Mouse (Mus musculus) kidney, embryonic 15.5 days (tissue): ENCODE measurements at regions not wholly inside any gene's neighbourhood (a gene's known extent, or its start where the extent isn't known, plus 50 kb on each side); places are given as distances from the start of the nearest gene placed in this dataset.

Experiments used
- ATAC-seq: fragments of 200-750 bp; cut with Nextera tagmentation; replicated peaks from 2 replicates; pipeline ENCODE4 v1.8.0; 2017; ENCODE audit warnings: moderate TSS enrichment; ENCODE audit not compliant: low FRiP score
- H3K27ac ChIP-seq: fragments of 300-500 bp; sonication (generic); 2 replicates; pipeline ENCODE4 v1.5.1; 2015; ENCODE audit warnings: mild to moderate bottlenecking, inconsistent platforms
- H3K27me3 ChIP-seq: fragments of 300-500 bp; sonication (generic); 2 replicates; pipeline ENCODE4 v1.6.1; 2015; ENCODE audit warnings: inconsistent platforms
- H3K36me3 ChIP-seq: fragments of 300-500 bp; sonication (generic); 2 replicates; pipeline ENCODE4 v1.6.1; 2015; ENCODE audit warnings: inconsistent platforms
- H3K4me1 ChIP-seq: fragments of 300-500 bp; sonication (generic); 2 replicates; pipeline ENCODE4 v1.6.1; 2015; ENCODE audit warnings: inconsistent platforms
- H3K4me2 ChIP-seq: fragments of 300-500 bp; sonication (generic); 2 replicates; pipeline ENCODE4 v1.6.1; 2015; ENCODE audit warnings: moderate library complexity, mild to moderate bottlenecking, inconsistent platforms
- H3K4me3 ChIP-seq: fragments of 300-500 bp; sonication (generic); replicated peaks from 2 replicates; pipeline ENCODE4 v1.5.1; 2015; ENCODE audit warnings: mild to moderate bottlenecking, inconsistent platforms
- H3K9ac ChIP-seq: fragments of 300-500 bp; sonication (generic); 2 replicates; pipeline ENCODE4 v1.6.1; 2015; ENCODE audit warnings: mild to moderate bottlenecking, inconsistent platforms
- H3K9me3 ChIP-seq: fragments of 300-500 bp; sonication (generic); replicated peaks from 2 replicates; pipeline ENCODE4 v1.6.1; 2016; ENCODE audit warnings: inconsistent platforms
- WGBS: fragments of 180-500 bp; shearing (Covaris S2); methylation state at CpG from one replicate; pipeline ENCODE4 v1.1.7; 2015; ENCODE audit warnings: mixed read lengths; 5-methylcytosine and 5-hydroxymethylcytosine counted together

DNA sequence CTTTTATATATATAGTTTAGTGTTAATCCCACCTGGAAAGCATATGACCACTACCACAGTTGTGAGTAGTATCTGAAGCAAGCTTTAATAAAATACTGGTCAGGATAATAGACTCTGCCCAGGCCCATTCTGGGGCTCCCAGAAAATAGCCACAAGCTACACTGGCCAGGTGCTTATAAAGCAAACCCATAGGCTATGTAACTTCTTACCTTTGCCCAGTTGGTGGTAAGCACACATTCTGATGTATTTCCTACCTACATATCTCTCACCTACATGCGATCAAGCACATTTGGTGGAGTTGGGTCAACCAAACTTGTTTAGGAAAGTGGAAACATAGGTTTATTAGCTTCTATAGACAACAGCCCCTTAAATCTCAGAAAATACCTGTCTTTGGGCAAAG lies 81.4 kb upstream of the Syt6 start:
- Histone ChIP-seq H3K4me2 (no peak overlapping the region), H3K4me3 (no peak overlapping the region), H3K27ac (no peak overlapping the region), H3K4me1 (peaks cover 5% of the 10 kb centered on the region), H3K9me3 (no peaks in the 10 kb centered on the region), H3K9ac (no peak overlapping the region), H3K36me3 (no peaks in the 10 kb centered on the region), H3K27me3 (no peaks in the 10 kb centered on the region)
- WGBS: 98% methylated on average over 1 of the region's 1 CpGs
- ATAC-seq: no peak

DNA sequence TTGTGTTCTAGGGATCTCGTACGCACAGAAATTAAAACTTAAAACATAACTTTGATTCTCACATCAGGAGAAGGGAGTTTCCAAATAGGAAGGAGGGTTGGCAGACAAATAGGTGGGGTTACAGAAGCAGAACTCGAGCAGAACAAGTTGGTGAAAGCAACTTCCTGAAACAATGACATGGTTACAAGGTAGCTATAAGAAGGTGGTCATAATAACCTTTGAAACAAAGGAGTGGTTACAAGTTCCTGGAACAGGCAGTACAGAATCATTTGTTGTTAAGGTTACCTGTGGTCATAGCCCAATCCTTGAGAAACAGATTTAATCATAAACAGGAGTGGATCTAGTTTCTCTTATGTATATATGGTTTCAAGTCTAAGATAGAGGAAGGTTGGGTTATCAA lies 81.0 kb upstream of the Syt6 start:
- Histone ChIP-seq H3K36me3 (no peaks in the 10 kb centered on the region), H3K4me3 (no peak overlapping the region), H3K9ac (no peak overlapping the region), H3K27ac (no peak overlapping the region), H3K9me3 (no peaks in the 10 kb centered on the region), H3K4me2 (no peak overlapping the region), H3K4me1 (peaks cover 5% of the 10 kb centered on the region), H3K27me3 (no peaks in the 10 kb centered on the region)
- WGBS: 84% methylated on average over 3 of the region's 3 CpGs
- no peak for ATAC-seq

DNA sequence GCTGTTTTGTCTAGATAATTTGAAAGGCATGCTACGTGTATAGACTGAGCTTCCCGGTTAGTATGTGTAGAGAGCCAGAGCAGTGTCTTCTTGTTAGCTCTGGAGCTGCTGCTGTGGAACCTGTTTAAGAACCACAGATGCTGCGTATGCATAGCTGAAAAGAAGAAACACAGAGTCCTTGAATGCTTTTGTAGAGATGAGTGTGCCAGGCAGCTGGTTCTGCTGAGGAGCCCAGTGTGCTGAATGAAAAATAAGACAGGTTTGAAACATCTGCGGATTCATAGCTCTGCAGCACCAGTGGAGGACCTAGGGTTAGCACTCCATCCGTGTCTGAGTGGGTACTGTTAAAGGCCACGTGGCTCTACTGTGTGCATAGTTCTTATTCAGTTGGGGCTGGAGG lies 78.9 kb upstream of the Syt6 start:
- 89% methylated on average over 6 of the region's 6 CpGs for WGBS
- no peak overlapping the region for H3K4me3 ChIP-seq
- no peaks in the 10 kb centered on the region for H3K9me3 ChIP-seq
- H3K4me2 ChIP-seq: no peak overlapping the region
- ATAC-seq: no peak
- H3K36me3 ChIP-seq: no peaks in the 10 kb centered on the region
- H3K27me3 ChIP-seq: no peaks in the 10 kb centered on the region
- H3K4me1 ChIP-seq: peaks cover 5% of the 10 kb centered on the region
- H3K27ac ChIP-seq: no peak overlapping the region
- no peak overlapping the region for H3K9ac ChIP-seq

- Histone ChIP-seq H3K9ac (no peak overlapping the region), H3K4me1 (peaks cover 5% of the 10 kb centered on the region), H3K27me3 (no peaks in the 10 kb centered on the region), H3K27ac (no peak overlapping the region), H3K4me3 (no peak overlapping the region), H3K9me3 (no peaks in the 10 kb centered on the region), H3K36me3 (no peaks in the 10 kb centered on the region), H3K4me2 (no peak overlapping the region)
- WGBS: 38% methylated on average over 3 of the region's 3 CpGs
- ATAC-seq: no peak; the same call in 1 of the 2 replicates
Observed at GRCm38 (mm10) chr3:103496683-103497082, 78.3 kb upstream of the Syt6 start.

GRCm38 (mm10) chr3:103497696-103498095 lies 77.3 kb upstream of the Syt6 start:
- no peak overlapping the region for H3K27ac ChIP-seq
- H3K4me2 ChIP-seq: no peak overlapping the region
- H3K27me3 ChIP-seq: no peaks in the 10 kb centered on the region
- H3K4me3 ChIP-seq: no peak overlapping the region
- no peak overlapping the region for H3K9ac ChIP-seq
- no peak for ATAC-seq
- H3K9me3 ChIP-seq: no peaks in the 10 kb centered on the region
- 87% methylated on average over 3 of the region's 3 CpGs for WGBS
- H3K4me1 ChIP-seq: peaks cover 5% of the 10 kb centered on the region
- no peaks in the 10 kb centered on the region for H3K36me3 ChIP-seq

GRCm38 (mm10) chr3:103498458-103498857 lies 76.6 kb upstream of the Syt6 start:
- Histone ChIP-seq H3K9me3 (no peaks in the 10 kb centered on the region), H3K4me2 (no peak overlapping the region), H3K27me3 (no peaks in the 10 kb centered on the region), H3K4me3 (no peak overlapping the region), H3K9ac (no peak overlapping the region), H3K4me1 (peaks cover 5% of the 10 kb centered on the region), H3K27ac (no peak overlapping the region), H3K36me3 (no peaks in the 10 kb centered on the region)
- 82% methylated on average over 4 of the region's 4 CpGs for whole genome bisulfite sequencing
- no peak for ATAC-seq

- Histone ChIP-seq H3K27me3 (no peaks in the 10 kb centered on the region), H3K4me3 (no peak overlapping the region), H3K4me2 (no peak overlapping the region), H3K9me3 (no peaks in the 10 kb centered on the region), H3K4me1 (peaks cover 5% of the 10 kb centered on the region), H3K27ac (no peak overlapping the region), H3K36me3 (no peaks in the 10 kb centered on the region), H3K9ac (no peak overlapping the region)
- 55% methylated on average over 1 of the region's 1 CpGs for WGBS
- no peak for ATAC-seq
Observed at GRCm38 (mm10) chr3:103499801-103500200, 75.2 kb upstream of the Syt6 start.

DNA sequence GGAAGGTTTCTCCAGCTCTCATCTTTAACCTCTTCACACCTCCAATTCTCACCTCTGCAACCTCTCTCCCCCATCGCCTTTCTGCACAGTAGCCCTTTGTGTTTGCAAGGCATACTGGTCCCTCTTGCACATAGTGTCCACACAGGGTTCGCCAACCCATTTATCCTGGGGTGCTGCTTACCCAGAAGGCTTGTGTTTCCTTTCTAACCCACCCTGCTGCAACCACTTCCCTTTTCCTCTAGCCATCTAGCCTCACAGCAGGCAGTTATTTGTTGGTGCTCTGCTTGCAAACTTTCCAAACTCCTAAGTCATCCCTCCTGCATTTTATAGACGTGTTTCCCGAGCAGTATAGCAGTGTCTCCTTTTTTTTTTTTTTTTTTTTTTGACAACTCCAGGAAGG lies 74.7 kb upstream of the Syt6 start:
- 57% methylated on average over 4 of the region's 4 CpGs for WGBS
- Histone ChIP-seq H3K27ac (no peak overlapping the region), H3K36me3 (no peaks in the 10 kb centered on the region), H3K4me2 (no peak overlapping the region), H3K27me3 (no peaks in the 10 kb centered on the region), H3K9ac (no peak overlapping the region), H3K4me3 (no peak overlapping the region), H3K9me3 (no peaks in the 10 kb centered on the region), H3K4me1 (peaks cover 5% of the 10 kb centered on the region)
- no peak for ATAC-seq

- Histone ChIP-seq H3K9ac (no peak overlapping the region), H3K27me3 (no peaks in the 10 kb centered on the region), H3K4me3 (no peak overlapping the region), H3K4me1 (no peaks in the 10 kb centered on the region), H3K27ac (no peak overlapping the region), H3K9me3 (no peaks in the 10 kb centered on the region), H3K36me3 (no peaks in the 10 kb centered on the region), H3K4me2 (no peak overlapping the region)
- WGBS: 80% methylated on average over 3 of the region's 3 CpGs
- no peak for ATAC-seq
Observed at GRCm38 (mm10) chr3:103504160-103504559, 70.9 kb upstream of the Syt6 start.

DNA sequence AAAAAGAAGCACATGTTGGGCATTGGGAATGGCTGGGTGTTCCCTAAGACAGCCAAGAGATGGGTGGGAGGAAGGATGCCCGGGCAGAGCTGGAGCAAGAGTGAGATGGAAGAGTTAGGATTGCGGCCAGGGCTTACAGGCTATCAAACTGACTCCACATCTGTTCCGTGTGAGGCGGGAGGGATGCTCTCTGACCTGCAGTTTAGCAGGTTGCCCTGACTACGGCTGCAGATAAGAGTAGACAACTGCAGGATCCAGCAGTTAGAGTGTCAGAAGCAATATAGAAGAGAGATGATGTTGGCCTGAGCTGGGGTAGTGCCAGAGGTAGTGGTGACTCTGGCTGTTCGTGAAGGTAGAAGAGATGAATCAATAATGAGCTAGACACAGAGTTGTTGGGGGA lies 61.6 kb upstream of the Syt6 start:
- ATAC-seq: no peak
- no peaks in the 10 kb centered on the region for H3K36me3 ChIP-seq
- 71% methylated on average over 6 of the region's 6 CpGs for WGBS

DNA sequence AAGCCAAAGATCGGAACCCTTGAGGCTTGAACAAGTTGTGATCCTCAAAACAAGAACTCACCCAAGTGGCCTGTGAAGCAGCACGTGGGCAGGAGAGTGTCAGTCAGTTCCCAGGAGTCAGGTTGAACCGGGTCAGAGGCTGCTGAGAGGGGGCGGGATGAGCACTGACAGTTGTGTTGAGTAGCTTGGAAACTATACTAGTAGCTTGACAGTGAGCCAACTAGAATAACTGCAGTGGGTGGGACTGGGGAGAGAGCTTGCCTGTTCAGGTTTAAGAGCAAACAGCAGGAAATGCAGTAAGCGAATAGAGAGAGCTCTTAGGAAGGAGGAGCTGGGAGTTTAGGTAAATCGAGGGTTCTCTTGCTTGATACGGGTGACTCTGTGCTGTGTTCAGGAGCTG lies 61.0 kb upstream of the Syt6 start:
- H3K27ac ChIP-seq: no peak overlapping the region
- H3K27me3 ChIP-seq: no peaks in the 10 kb centered on the region
- no peak overlapping the region for H3K9ac ChIP-seq
- H3K4me1 ChIP-seq: no peaks in the 10 kb centered on the region; the same call in 1 of the 2 replicates
- no peaks in the 10 kb centered on the region for H3K9me3 ChIP-seq
- H3K4me2 ChIP-seq: no peak overlapping the region
- WGBS: 57% methylated on average over 7 of the region's 7 CpGs
- no peak overlapping the region for H3K4me3 ChIP-seq
- no peaks in the 10 kb centered on the region for H3K36me3 ChIP-seq
- no peak for ATAC-seq

More for the DNA sequence above, 61.6 kb upstream of the Syt6 start:
- Histone ChIP-seq H3K27me3 (no peaks in the 10 kb centered on the region), H3K4me1 (no peaks in the 10 kb centered on the region; the same call in 1 of the 2 replicates), H3K27ac (no peak overlapping the region), H3K9ac (no peak overlapping the region), H3K4me2 (no peak overlapping the region), H3K9me3 (no peaks in the 10 kb centered on the region), H3K4me3 (no peak overlapping the region)

DNA sequence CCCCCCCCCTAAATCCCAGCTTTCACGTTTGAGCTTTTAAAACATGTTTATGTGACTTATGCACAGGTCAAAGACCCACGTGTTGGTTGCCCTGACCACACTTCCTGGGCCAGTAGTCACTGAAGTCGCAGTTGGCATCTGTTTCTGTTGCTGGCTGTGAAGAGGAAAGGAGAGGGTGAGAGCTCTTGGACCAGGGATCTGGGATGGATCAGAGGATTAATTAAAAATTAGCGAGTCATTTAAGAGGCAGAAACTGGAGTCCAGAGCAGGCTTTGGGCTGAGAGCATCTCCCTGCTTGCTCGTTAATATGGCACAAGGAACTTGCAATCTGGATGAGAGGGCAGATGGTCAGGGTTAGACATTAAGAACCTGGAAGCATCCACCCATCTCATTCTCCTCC lies 59.1 kb upstream of the Syt6 start:
- no peak for ATAC-seq
- no peak overlapping the region for H3K27ac ChIP-seq

More for the DNA sequence above, 59.1 kb upstream of the Syt6 start:
- no peaks in the 10 kb centered on the region for H3K27me3 ChIP-seq
- no peaks in the 10 kb centered on the region for H3K36me3 ChIP-seq
- 42% methylated on average over 5 of the region's 5 CpGs for WGBS
- no peaks in the 10 kb centered on the region for H3K9me3 ChIP-seq
- H3K4me3 ChIP-seq: no peak overlapping the region
- no peak overlapping the region for H3K4me2 ChIP-seq
- no peaks in the 10 kb centered on the region; the same call in 1 of the 2 replicates for H3K4me1 ChIP-seq
- H3K9ac ChIP-seq: no peak overlapping the region
